Mouse (Mus musculus) neural tube, embryonic 10.5 days (tissue): ENCODE measurements around the gene Frmd8.

Experiments
- DNase-seq: peaks from one replicate; pipeline ENCODE4 v3.0.0-alpha.2; 2017; ENCODE audit warnings: low spot score; ENCODE audit errors: extremely low spot score

The Frmd8 gene

GRCm38 (mm10) chr19:5838892-5839165, 36.2 kb downstream of the Frmd8 start:
- DNase-seq: no peak

- no peak for DNase-seq
These were observed 36.8 kb downstream of the Frmd8 start for GRCm38 (mm10) chr19:5838136-5838891.

GRCm38 (mm10) chr19:5837606-5838005, 37.5 kb downstream of the Frmd8 start:
- DNase-seq: no peak

- DNase-seq: no peak
These were observed 38.0 kb downstream of the Frmd8 start for GRCm38 (mm10) chr19:5836941-5837572.

- DNase-seq: no peak
These were observed 39.1 kb downstream of the Frmd8 start for GRCm38 (mm10) chr19:5835922-5836430.

- no peak for DNase-seq
These were observed 39.8 kb downstream of the Frmd8 start for GRCm38 (mm10) chr19:5835054-5835921.

GRCm38 (mm10) chr19:5834260-5834925, 40.7 kb downstream of the Frmd8 start:
- no peak for DNase-seq

GRCm38 (mm10) chr19:5833287-5834100, 41.6 kb downstream of the Frmd8 start:
- no peak for DNase-seq

GRCm38 (mm10) chr19:5832326-5832725, 42.7 kb downstream of the Frmd8 start:
- DNase-seq: no peak

GRCm38 (mm10) chr19:5831958-5832320, 43.1 kb downstream of the Frmd8 start:
- DNase-seq: no peak

GRCm38 (mm10) chr19:5831224-5831957, 43.7 kb downstream of the Frmd8 start:
- DNase-seq: no peak

- DNase-seq: no peak
These were observed 44.3 kb downstream of the Frmd8 start for GRCm38 (mm10) chr19:5830776-5831175.

- no peak for DNase-seq
These were observed 45.0 kb downstream of the Frmd8 start for GRCm38 (mm10) chr19:5829958-5830615.

GRCm38 (mm10) chr19:5828905-5829304, 46.2 kb downstream of the Frmd8 start:
- DNase-seq: no peak

- DNase-seq: no peak
These were observed 46.9 kb downstream of the Frmd8 start for GRCm38 (mm10) chr19:5828155-5828554.

GRCm38 (mm10) chr19:5827456-5828154, 47.5 kb downstream of the Frmd8 start:
- DNase-seq: no peak

GRCm38 (mm10) chr19:5827044-5827443, 48.0 kb downstream of the Frmd8 start:
- DNase-seq: no peak

GRCm38 (mm10) chr19:5826731-5827002, 48.4 kb downstream of the Frmd8 start:
- DNase-seq: no peak
